Mouse (Mus musculus): ENCODE results near the gene Nfkbie. TPM values are rescaled to one million over a fixed set of nuclear protein-coding genes. Genes with fewer than 3 reads are reported as not detected.

The Nfkbie gene
- total and polyA plus RNA-seq, 2 experiments from 2014 or later, result 1.2 to 1.7 TPM

- H3K4me1 ChIP-seq (ENCODE audit: control insufficient read depth, insufficient read depth), result peaks cover 53% of the 10 kb centered on the region
- no peaks in the 10 kb centered on the region for H3K27me3 ChIP-seq (ENCODE audit: control insufficient read depth, insufficient read depth, low read length)
- 93% methylated on average over 7 of the region's 7 CpGs for WGBS
- no peak overlapping the region for H3K9ac ChIP-seq (replicated peaks; ENCODE audit: low read depth, low read length)
- no peak overlapping the region for H3K27ac ChIP-seq (ENCODE audit: low read depth)
- H3K4me2 ChIP-seq (ENCODE audit: low read depth, low read length), result no peak overlapping the region
- no peak for ATAC-seq (ENCODE audit: insufficient read depth, low read depth)
- no peak for DNase-seq (ENCODE audit: low spot score)
- no peak for TF ChIP-seq CTCF (IDR thresholded peaks at IDR 0.05; ENCODE audit: low read depth)
- TF ChIP-seq EP300 (IDR thresholded peaks at IDR 0.05; ENCODE audit: low read depth), result no peak
- H3K36me3 ChIP-seq (replicated peaks; ENCODE audit: control insufficient read depth, insufficient read depth, low read length), result peaks cover 32% of the 10 kb centered on the region
- no peak overlapping the region for H3K4me3 ChIP-seq (ENCODE audit: low read depth, low read length)
- no peaks in the 10 kb centered on the region for H3K9me3 ChIP-seq (replicated peaks; ENCODE audit: control insufficient read depth, low read length)
Observed at GRCm38 (mm10) chr17:45589236-45589635, 33.7 kb downstream of the Nfkbie start.

- Histone ChIP-seq H3K9ac (replicated peaks; ENCODE audit: low read depth, low read length) (no peak overlapping the region), H3K4me3 (ENCODE audit: low read depth, low read length) (no peak overlapping the region), H3K4me2 (ENCODE audit: low read depth, low read length) (no peak overlapping the region), H3K27ac (ENCODE audit: low read depth) (no peak overlapping the region), H3K27me3 (ENCODE audit: control insufficient read depth, insufficient read depth, low read length) (no peaks in the 10 kb centered on the region), H3K9me3 (replicated peaks; ENCODE audit: control insufficient read depth, low read length) (no peaks in the 10 kb centered on the region), H3K36me3 (replicated peaks; ENCODE audit: control insufficient read depth, insufficient read depth, low read length) (peaks cover 32% of the 10 kb centered on the region), H3K4me1 (ENCODE audit: control insufficient read depth, insufficient read depth) (peaks cover 53% of the 10 kb centered on the region)
- 88% methylated on average over 8 of the region's 8 CpGs for WGBS
- TF ChIP-seq CTCF (IDR thresholded peaks at IDR 0.05; ENCODE audit: low read depth), result no peak
- TF ChIP-seq EP300 (IDR thresholded peaks at IDR 0.05; ENCODE audit: low read depth), result no peak
- DNase-seq (ENCODE audit: low spot score) (no peak), ATAC-seq (ENCODE audit: insufficient read depth, low read depth) (no peak)
Observed at GRCm38 (mm10) chr17:45589844-45590243, 34.3 kb downstream of the Nfkbie start.

GRCm38 (mm10) chr17:45590410-45590809 is 34.9 kb downstream of the Nfkbie start:
- no peak for ATAC-seq (ENCODE audit: insufficient read depth, low read depth)
- Histone ChIP-seq H3K4me2 (ENCODE audit: low read depth, low read length) (no peak overlapping the region), H3K4me1 (ENCODE audit: control insufficient read depth, insufficient read depth) (peaks cover 55% of the 10 kb centered on the region), H3K27me3 (ENCODE audit: control insufficient read depth, insufficient read depth, low read length) (no peaks in the 10 kb centered on the region), H3K9me3 (replicated peaks; ENCODE audit: control insufficient read depth, low read length) (no peaks in the 10 kb centered on the region), H3K9ac (replicated peaks; ENCODE audit: low read depth, low read length) (no peak overlapping the region), H3K4me3 (ENCODE audit: low read depth, low read length) (no peak overlapping the region), H3K36me3 (replicated peaks; ENCODE audit: control insufficient read depth, insufficient read depth, low read length) (peaks cover 32% of the 10 kb centered on the region), H3K27ac (ENCODE audit: low read depth) (no peak overlapping the region)
- WGBS, result 81% methylated on average over 6 of the region's 6 CpGs
- TF ChIP-seq EP300 (IDR thresholded peaks at IDR 0.05; ENCODE audit: low read depth) (no peak), CTCF (IDR thresholded peaks at IDR 0.05; ENCODE audit: low read depth) (no peak)
- no peak for DNase-seq (ENCODE audit: low spot score)

GRCm38 (mm10) chr17:45591701-45592605 is 36.5 kb downstream of the Nfkbie start:
- TF ChIP-seq EP300 (IDR thresholded peaks at IDR 0.05; ENCODE audit: low read depth) (no peak), CTCF (IDR thresholded peaks at IDR 0.05; ENCODE audit: low read depth) (no peak)
- Histone ChIP-seq H3K27me3 (ENCODE audit: control insufficient read depth, insufficient read depth, low read length) (no peaks in the 10 kb centered on the region), H3K9me3 (replicated peaks; ENCODE audit: control insufficient read depth, low read length) (no peaks in the 10 kb centered on the region), H3K4me2 (ENCODE audit: low read depth, low read length) (peak overlapping the region; percentile 96), H3K27ac (ENCODE audit: low read depth) (peak overlapping the region; percentile 85), H3K9ac (replicated peaks; ENCODE audit: low read depth, low read length) (peak overlapping the region; percentile 18), H3K4me1 (ENCODE audit: control insufficient read depth, insufficient read depth) (peaks cover 56% of the 10 kb centered on the region), H3K36me3 (replicated peaks; ENCODE audit: control insufficient read depth, insufficient read depth, low read length) (peaks cover 27% of the 10 kb centered on the region), H3K4me3 (ENCODE audit: low read depth, low read length) (peak overlapping the region; percentile 9)
- 30% methylated on average over 16 of the region's 16 CpGs for WGBS
- peak; percentile 25 for ATAC-seq (ENCODE audit: insufficient read depth, low read depth)
- DNase-seq (ENCODE audit: low spot score), result no peak

GRCm38 (mm10) chr17:45592606-45593431 is 37.3 kb downstream of the Nfkbie start:
- peaks cover 57% of the 10 kb centered on the region for H3K4me1 ChIP-seq (ENCODE audit: control insufficient read depth, insufficient read depth)
- peaks cover 20% of the 10 kb centered on the region for H3K36me3 ChIP-seq (replicated peaks; ENCODE audit: control insufficient read depth, insufficient read depth, low read length)
- H3K9me3 ChIP-seq (replicated peaks; ENCODE audit: control insufficient read depth, low read length), result no peaks in the 10 kb centered on the region
- H3K27ac ChIP-seq (ENCODE audit: low read depth), result peak overlapping the region; percentile 85
- ATAC-seq (ENCODE audit: insufficient read depth, low read depth) (no peak), DNase-seq (ENCODE audit: low spot score) (no peak)
- H3K4me3 ChIP-seq (ENCODE audit: low read depth, low read length), result peak overlapping the region; percentile 66
- TF ChIP-seq EP300 (IDR thresholded peaks at IDR 0.05; ENCODE audit: low read depth) (no peak), CTCF (IDR thresholded peaks at IDR 0.05; ENCODE audit: low read depth) (no peak)
- 33% methylated on average over 7 of the region's 8 CpGs for WGBS
- H3K9ac ChIP-seq (replicated peaks; ENCODE audit: low read depth, low read length), result peak overlapping the region; percentile 31
- peak overlapping the region; percentile 96 for H3K4me2 ChIP-seq (ENCODE audit: low read depth, low read length)
- no peaks in the 10 kb centered on the region for H3K27me3 ChIP-seq (ENCODE audit: control insufficient read depth, insufficient read depth, low read length)
